Mouse (Mus musculus) gastrocnemius, adult 2 months (tissue): ENCODE measurements at regions not wholly inside any gene's neighbourhood (a gene's known extent, or its start where the extent isn't known, plus 50 kb on each side); places are given as distances from the start of the nearest gene placed in this dataset.
"Not testable (repeated sequence)": the region's sequence is repeated elsewhere in the genome, so short reads cannot be mapped to it uniquely, and the experiment has no call there.

ENCODE experiments used
- DNase-seq: peaks from one replicate; pipeline ENCODE4 v3.0.0; 2022
- H3K27ac ChIP-seq: fragments of 200-600 bp; 2 replicates; pipeline ENCODE4 v1.8.1; 2022; ENCODE audit warnings: mild to moderate bottlenecking
- H3K4me3 ChIP-seq: fragments of 200-600 bp; 2 replicates; pipeline ENCODE4 v1.8.1; 2022; ENCODE audit warnings: mild to moderate bottlenecking, moderate library complexity
- CTCF ChIP-seq: fragments of 200-600 bp; IDR thresholded peaks from 2 replicates; pipeline ENCODE4 v1.8.1; 2022; ENCODE audit warnings: antibody characterized with exemption, mild to moderate bottlenecking, moderate library complexity
- intact Hi-C: fragments of 180-260 bp; cut with DNase I; formaldehyde crosslinking; loops from one replicate; pipeline ENCODE4 v1.15.1; 2025

DNA sequence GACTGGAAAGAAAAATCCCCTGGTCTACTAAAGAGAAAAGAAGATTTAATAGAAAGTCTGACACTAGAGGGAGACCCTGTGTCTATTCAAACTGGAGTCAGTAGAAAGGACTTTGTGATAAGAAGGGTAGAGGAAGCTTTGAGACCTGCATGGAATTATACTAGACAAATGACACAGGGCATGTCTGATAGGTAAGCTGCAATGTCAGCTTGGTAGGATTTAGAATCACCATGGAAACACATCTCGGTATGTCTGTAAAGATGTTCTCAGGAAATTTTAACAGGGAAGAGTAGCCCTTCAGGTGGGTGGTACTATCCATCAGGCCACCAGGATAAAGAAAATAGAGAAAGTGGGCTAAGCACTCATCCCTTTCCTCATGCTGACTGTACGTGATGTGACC lies 178.8 kb upstream of the Tac1 start:
- intact Hi-C loops, result no loop called here
- Histone ChIP-seq H3K27ac (no peak overlapping the region), H3K4me3 (no peak overlapping the region)
- no peak for TF ChIP-seq CTCF
- DNase-seq, result no peak

DNA sequence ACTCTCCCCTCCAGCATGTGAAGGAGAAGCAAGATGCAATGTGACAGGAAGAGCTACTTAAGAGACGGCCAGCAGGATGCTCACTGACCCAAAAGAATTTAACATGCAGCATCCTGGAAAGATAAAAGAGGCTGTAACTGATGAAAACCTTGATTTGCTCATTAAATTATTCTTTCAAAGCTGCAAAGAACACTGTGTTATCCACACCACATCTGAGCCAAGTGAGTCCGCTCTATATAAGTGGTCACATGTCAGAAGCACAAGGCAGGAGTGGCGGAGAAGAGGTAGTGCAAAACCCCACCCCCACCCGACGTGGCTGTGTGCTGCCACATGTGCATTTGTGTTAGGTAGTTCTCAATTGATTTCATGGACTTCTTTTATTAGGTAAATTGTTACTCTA lies 176.0 kb upstream of the Tac1 start:
- Histone ChIP-seq H3K4me3 (no peak overlapping the region), H3K27ac (no peak overlapping the region)
- no peak for TF ChIP-seq CTCF
- intact Hi-C loops, result no loop called here
- no peak for DNase-seq

GRCm38 (mm10) chr6:7424731-7425130 lies 129.9 kb upstream of the Tac1 start:
- TF ChIP-seq CTCF, result no peak
- no peak overlapping the region for H3K27ac ChIP-seq
- no peak overlapping the region for H3K4me3 ChIP-seq
- intact Hi-C loops, result no loop called here
- DNase-seq, result no peak

GRCm38 (mm10) chr6:7441725-7442124 lies 113.0 kb upstream of the Tac1 start:
- DNase-seq, result no peak
- H3K4me3 ChIP-seq, result no peak overlapping the region
- H3K27ac ChIP-seq, result no peak overlapping the region
- TF ChIP-seq CTCF, result no peak
- intact Hi-C loops, result no loop called here

GRCm38 (mm10) chr6:7442286-7442685 lies 112.4 kb upstream of the Tac1 start:
- H3K27ac ChIP-seq, H3K4me3 ChIP-seq, DNase-seq, intact Hi-C loops: not testable (repeated sequence)

GRCm38 (mm10) chr6:7455881-7456280 lies 98.8 kb upstream of the Tac1 start:
- no peak overlapping the region for H3K27ac ChIP-seq
- H3K4me3 ChIP-seq, result no peak overlapping the region
- no peak for TF ChIP-seq CTCF
- intact Hi-C loops, result no loop called here
- DNase-seq, result no peak

DNA sequence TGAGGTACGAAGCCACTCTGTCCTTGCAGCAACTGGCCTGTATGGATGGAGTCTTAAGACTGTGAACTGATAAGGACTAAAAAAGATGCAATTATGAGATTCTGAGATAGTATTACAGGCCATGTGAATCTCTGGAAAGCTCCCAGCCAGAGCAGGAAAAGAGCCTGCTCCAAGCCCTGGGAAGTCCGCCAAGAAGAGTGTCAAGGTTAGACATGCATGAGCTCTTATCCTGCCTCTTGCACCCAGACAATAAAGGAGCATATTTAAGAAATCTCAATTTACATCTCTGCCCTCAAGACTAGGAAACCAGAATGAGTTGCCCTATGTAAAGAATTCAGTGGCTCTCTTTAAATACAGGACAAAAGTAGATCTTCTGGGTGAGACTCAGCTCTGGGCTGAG lies 90.8 kb upstream of the Tac1 start:
- intact Hi-C loops, result no loop called here
- Histone ChIP-seq H3K4me3 (no peak overlapping the region), H3K27ac (no peak overlapping the region)
- no peak for TF ChIP-seq CTCF
- DNase-seq, result peak; percentile 16

DNA sequence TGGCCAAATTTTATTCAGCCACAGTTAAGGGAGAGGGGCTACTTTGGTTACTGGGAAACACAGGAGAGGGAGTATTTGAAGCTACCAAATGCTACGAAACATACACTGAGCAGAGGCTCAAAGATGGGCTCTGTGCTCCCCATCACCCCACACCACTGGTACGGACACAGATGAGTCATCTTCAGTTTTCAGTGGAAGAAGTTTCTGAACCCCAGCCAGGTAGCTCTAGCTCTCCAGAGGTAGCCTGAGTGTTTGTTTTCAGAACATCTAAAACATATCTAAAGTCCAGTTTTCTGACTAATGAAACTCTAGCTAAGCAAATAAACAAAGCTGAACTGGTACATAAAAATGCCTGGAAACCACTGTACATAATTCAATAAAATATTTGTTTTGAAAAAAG lies 90.3 kb upstream of the Tac1 start:
- Histone ChIP-seq H3K27ac (no peak overlapping the region), H3K4me3 (no peak overlapping the region)
- no peak for DNase-seq
- intact Hi-C loops, result no loop called here
- no peak for TF ChIP-seq CTCF

GRCm38 (mm10) chr6:7472366-7473026 lies 82.2 kb upstream of the Tac1 start:
- DNase-seq, result peak; percentile 14
- H3K4me3 ChIP-seq, result no peak overlapping the region
- H3K27ac ChIP-seq, result no peak overlapping the region
- intact Hi-C loops, result no loop called here
- no peak for TF ChIP-seq CTCF

GRCm38 (mm10) chr6:7473730-7474129 lies 80.9 kb upstream of the Tac1 start:
- H3K27ac ChIP-seq, result no peak overlapping the region
- intact Hi-C loops, result no loop called here
- no peak for TF ChIP-seq CTCF
- no peak overlapping the region for H3K4me3 ChIP-seq
- DNase-seq, result no peak

DNA sequence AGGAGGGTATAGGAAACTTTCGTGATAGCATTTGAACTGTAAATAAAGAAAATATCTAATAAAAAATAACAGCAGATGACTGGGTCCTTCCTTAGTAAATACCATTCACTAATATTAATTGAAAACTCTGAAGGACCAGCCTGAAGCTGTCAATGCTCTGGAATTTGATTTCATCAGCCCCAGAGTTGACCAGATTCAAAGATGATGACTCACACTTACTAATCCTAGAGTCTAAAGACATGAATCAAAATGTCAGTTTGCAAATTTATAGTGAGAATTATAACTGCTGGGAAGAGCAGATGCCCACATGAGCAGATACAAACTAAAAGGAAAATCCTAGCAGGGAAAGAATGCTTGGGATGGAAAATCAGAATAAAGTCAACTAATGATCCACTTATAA lies 77.8 kb upstream of the Tac1 start:
- no peak for DNase-seq
- no peak for TF ChIP-seq CTCF
- intact Hi-C loops, result no loop called here
- Histone ChIP-seq H3K27ac (no peak overlapping the region), H3K4me3 (no peak overlapping the region)

GRCm38 (mm10) chr6:7494299-7494698 lies 60.4 kb upstream of the Tac1 start:
- TF ChIP-seq CTCF, result no peak

GRCm38 (mm10) chr6:7496766-7497165 lies 57.9 kb upstream of the Tac1 start:
- TF ChIP-seq CTCF, result no peak
- Histone ChIP-seq H3K27ac (no peak overlapping the region), H3K4me3 (no peak overlapping the region)
- intact Hi-C loops, result no loop called here
- DNase-seq, result no peak

More at GRCm38 (mm10) chr6:7494299-7494698, 60.4 kb upstream of the Tac1 start:
- no peak for DNase-seq
- no peak overlapping the region for H3K27ac ChIP-seq
- H3K4me3 ChIP-seq, result no peak overlapping the region
- intact Hi-C loops, result no loop called here
